Mouse (Mus musculus) cerebellum, adult 11 months (tissue): Measurements from ENCODE around the gene Aoah.

ENCODE experiments used
- DNase-seq: peaks from one replicate; pipeline ENCODE4 v3.0.0; 2022

Gene Aoah

DNA sequence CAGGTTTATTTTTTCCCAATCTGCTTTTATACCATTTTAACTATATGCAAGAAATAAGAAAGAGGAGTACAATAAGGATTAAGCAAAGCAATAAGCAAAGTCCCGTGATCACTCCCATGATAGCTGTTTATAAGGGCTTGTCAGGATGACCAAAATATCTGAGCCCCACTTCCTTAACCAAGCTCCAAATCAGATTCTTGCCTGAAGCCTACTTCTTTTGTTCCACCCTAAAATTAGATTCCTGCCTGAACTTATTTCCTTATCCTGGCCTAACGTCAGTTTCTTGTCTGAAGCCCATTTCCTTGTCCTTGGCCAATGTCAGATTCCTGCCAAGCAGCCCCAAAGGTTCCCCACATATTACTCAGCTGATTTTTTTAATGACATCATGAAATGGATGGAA, 288.8 kb downstream of the Aoah start:
- DNase-seq, result no peak
